14 mouse cellular contexts compared by ENCODE assay signal in the genomic region with DNA sequence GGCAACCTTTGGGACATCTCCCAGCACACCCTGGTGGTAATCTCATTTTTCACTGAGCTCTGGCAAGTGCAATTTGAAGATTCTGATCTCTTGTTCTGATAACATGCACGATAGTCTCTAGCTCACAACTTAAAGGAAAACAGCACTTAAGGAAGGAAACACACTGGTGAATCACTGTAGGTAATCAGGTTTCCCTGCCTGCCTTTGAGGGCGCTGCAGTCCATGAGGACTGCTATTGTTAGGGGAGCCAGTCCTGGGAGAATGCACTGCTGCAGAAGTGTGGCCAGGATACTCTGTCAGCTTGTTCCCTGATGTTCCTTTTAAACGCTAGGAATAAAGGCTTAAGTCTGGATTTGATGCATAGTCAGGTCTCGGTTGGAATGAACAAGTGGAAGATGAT. TPM values are rescaled to one million over a fixed set of nuclear protein-coding genes. Genes with fewer than 3 reads are reported as not detected.
DNase-seq lines count a peak whose midpoint lies in the region; ATAC-seq and TF ChIP-seq lines count a peak whose summit lies in the region.
"Had no signal": no experiment of that assay in that cellular context is flagged by ENCODE, and none has a peak within 500 bp of the region (broad histone marks: within the 10 kb centered on the region; RNA-seq: fewer than 3 reads in every experiment).

No protein-coding gene starts in this region.

- peaks cover 3 to 21% of the 10 kb centered on the region in 2 experiments for H3K4me1 ChIP-seq in heart, embryonic 14.5 days (ENCODE audit: control insufficient read depth in 2 of 2, insufficient read depth in 2 of 2, low read length in 2 of 2)
- H3K4me1 ChIP-seq in liver, postnatal 0 days (ENCODE audit: insufficient read depth), result 0 out of 2 replicates have a peak, but pooled peaks cover 2% of the 10 kb centered on the region
- H3K4me1 ChIP-seq in liver, embryonic 11.5 days (replicated peaks; ENCODE audit: control insufficient read depth, insufficient read depth, low read length), result no peaks in the 10 kb centered on the region
- no peaks in the 10 kb centered on the region; the same call in 1 of the 2 replicates for H3K4me1 ChIP-seq in cortical plate, adult 2 months (ENCODE audit: control insufficient read depth, insufficient read depth, low read length)
- peaks cover 5% of the 10 kb centered on the region; the same call in 1 of the 2 replicates for H3K4me1 ChIP-seq in neural tube, embryonic 14.5 days (ENCODE audit: control insufficient read depth, insufficient read depth, low read length)
- H3K4me1 ChIP-seq: liver, embryonic 15.5 days had no signal

- 16% methylated on average over 4 of the region's 4 CpGs for WGBS in heart, embryonic 14.5 days
- WGBS in liver, postnatal 0 days (ENCODE audit: insufficient replicate concordance), result 31% methylated on average over 4 of the region's 4 CpGs
- WGBS in liver, embryonic 11.5 days, result 37% methylated on average over 4 of the region's 4 CpGs
- WGBS in neural tube, embryonic 14.5 days, result 30% methylated on average over 4 of the region's 4 CpGs

- H3K4me2 ChIP-seq in heart, embryonic 14.5 days (ENCODE audit: low read length), result peak overlapping the region; percentile 85
- no peak overlapping the region for H3K4me2 ChIP-seq in liver, postnatal 0 days (ENCODE audit: low read depth, low read length)
- H3K4me2 ChIP-seq in liver, embryonic 11.5 days, result no peak overlapping the region
- peak overlapping the region; percentile 96; the same call in 1 of the 2 replicates for H3K4me2 ChIP-seq in neural tube, embryonic 14.5 days (ENCODE audit: low read depth, low read length)
- H3K4me2 ChIP-seq: liver, embryonic 15.5 days had no signal

- no peaks in the 10 kb centered on the region for H3K27me3 ChIP-seq in heart, embryonic 14.5 days (ENCODE audit: control insufficient read depth, insufficient read depth, low read length)
- peaks cover 19% of the 10 kb centered on the region for H3K27me3 ChIP-seq in liver, postnatal 0 days (ENCODE audit: insufficient read depth, low read length)
- peaks cover 38% of the 10 kb centered on the region for H3K27me3 ChIP-seq in liver, embryonic 11.5 days (replicated peaks; ENCODE audit: control insufficient read depth, insufficient read depth, low read length)
- H3K27me3 ChIP-seq in neural tube, embryonic 14.5 days (ENCODE audit: control insufficient read depth, insufficient read depth, low read length), result peaks cover 6% of the 10 kb centered on the region; the same call in 1 of the 2 replicates
- H3K27me3 ChIP-seq: CH12.LX had no signal

- no peak overlapping the region for H3K4me3 ChIP-seq in heart, embryonic 14.5 days (ENCODE audit: control insufficient read depth in 1 of 2, insufficient read depth in 1 of 2, low read depth in 1 of 2, low read length in 2 of 2)
- H3K4me3 ChIP-seq in liver, postnatal 0 days (ENCODE audit: low read depth, low read length), result no peak overlapping the region
- H3K4me3 ChIP-seq in liver, embryonic 11.5 days (ENCODE audit: low read depth, low read length), result no peak overlapping the region
- H3K4me3 ChIP-seq in cortical plate, adult 2 months (ENCODE audit: insufficient read depth, low read length), result no peak overlapping the region; the same call in 1 of the 2 replicates
- H3K4me3 ChIP-seq in neural tube, embryonic 14.5 days (ENCODE audit: low read depth, low read length), result no peak overlapping the region
- H3K4me3 ChIP-seq: liver, embryonic 15.5 days had no signal

- TF ChIP-seq EP300 in liver, postnatal 0 days (IDR thresholded peaks at IDR 0.05; ENCODE audit: low read depth), result no peak

- H3K36me3 ChIP-seq in heart, embryonic 14.5 days (ENCODE audit: control insufficient read depth, insufficient read depth, low read length), result no peaks in the 10 kb centered on the region
- no peaks in the 10 kb centered on the region for H3K36me3 ChIP-seq in liver, postnatal 0 days (replicated peaks; ENCODE audit: insufficient read depth, low read length)
- no peaks in the 10 kb centered on the region for H3K36me3 ChIP-seq in liver, embryonic 11.5 days (ENCODE audit: control insufficient read depth, insufficient read depth, low read length)
- no peaks in the 10 kb centered on the region for H3K36me3 ChIP-seq in neural tube, embryonic 14.5 days (ENCODE audit: control insufficient read depth, insufficient read depth, low read length)
- H3K36me3 ChIP-seq: liver, embryonic 15.5 days had no signal

- H3K9ac ChIP-seq in heart, embryonic 14.5 days (ENCODE audit: low read length), result no peak overlapping the region
- no peak overlapping the region for H3K9ac ChIP-seq in liver, postnatal 0 days (replicated peaks)
- H3K9ac ChIP-seq in liver, embryonic 11.5 days (ENCODE audit: low read depth, low read length), result no peak overlapping the region
- H3K9ac ChIP-seq in neural tube, embryonic 14.5 days (replicated peaks; ENCODE audit: low read depth, low read length), result no peak overlapping the region
- H3K9ac ChIP-seq: liver, embryonic 15.5 days had no signal

- TF ChIP-seq CTCF in liver, postnatal 0 days (IDR thresholded peaks at IDR 0.05; ENCODE audit: low read depth), result peak; percentile 19; the same call in 1 of the 2 replicates
- TF ChIP-seq CTCF in cortical plate, adult 2 months (IDR thresholded peaks at IDR 0.05; ENCODE audit: extremely low read depth, insufficient read depth, low read length), result peak; percentile 33

- no peak for TF ChIP-seq POLR2A in cortical plate, adult 2 months (IDR thresholded peaks at IDR 0.05; ENCODE audit: extremely low read depth, insufficient read depth, low read length)

- ATAC-seq in heart, embryonic 14.5 days (ENCODE audit: insufficient number of reproducible peaks, insufficient read depth, low FRiP score, low read depth), result no peak
- no peak for ATAC-seq in liver, postnatal 0 days
- ATAC-seq in liver, embryonic 11.5 days (replicated peaks; ENCODE audit: low FRiP score), result no peak
- no peak for ATAC-seq in neural tube, embryonic 14.5 days (ENCODE audit: low read depth)

- DNase-seq in heart, postnatal 25 days (ENCODE audit: low spot score), result no peak
- DNase-seq in liver, postnatal 0 days, result no peak
- no peak for DNase-seq in liver, embryonic 11.5 days (ENCODE audit: low spot score)
- DNase-seq in B cell, adult 2 months, result no peak
- DNase-seq in urinary bladder, postnatal 36 days (ENCODE audit: low spot score in 2 of 2), result no peak
- DNase-seq: adrenal gland, postnatal 25 days; cerebellum, adult 8-10 months; kidney, adult 11 months; left cerebral cortex, postnatal 4 days had no signal

- intact Hi-C loops in heart, postnatal 25 days (cut with DNase I), result loop anchor here (10.0 kb wide), 2 partner anchors 335 to 495 kb away; no protein-coding TSS in a partner anchor

- H3K27ac ChIP-seq in heart, embryonic 14.5 days (replicated peaks in 1 of 2; ENCODE audit: control insufficient read depth in 1 of 2, insufficient read depth in 1 of 2, low read depth in 2 of 2, low read length in 2 of 2), result no peak overlapping the region
- no peak overlapping the region for H3K27ac ChIP-seq in liver, postnatal 0 days (ENCODE audit: low read depth)
- H3K27ac ChIP-seq in liver, embryonic 11.5 days (ENCODE audit: low read depth, low read length), result no peak overlapping the region
- no peak overlapping the region for H3K27ac ChIP-seq in cortical plate, adult 2 months (ENCODE audit: insufficient read depth, low read length)
- H3K27ac ChIP-seq in neural tube, embryonic 14.5 days (ENCODE audit: low read depth, low read length), result no peak overlapping the region
- H3K27ac ChIP-seq: liver, embryonic 15.5 days had no signal

- H3K9me3 ChIP-seq in heart, embryonic 14.5 days (ENCODE audit: control insufficient read depth, low read length), result no peaks in the 10 kb centered on the region
- H3K9me3 ChIP-seq in liver, postnatal 0 days (ENCODE audit: low read length), result no peaks in the 10 kb centered on the region
- H3K9me3 ChIP-seq in liver, embryonic 11.5 days (ENCODE audit: control insufficient read depth, low read length), result no peaks in the 10 kb centered on the region
- no peaks in the 10 kb centered on the region for H3K9me3 ChIP-seq in neural tube, embryonic 14.5 days (ENCODE audit: control insufficient read depth, low read length)
- H3K9me3 ChIP-seq: liver, embryonic 15.5 days had no signal

RNA-seq across cellular contexts. Expression of gene Slc4a4, which starts 2.7 kb away (rescaled TPM):
- polyA plus RNA-seq in heart, embryonic 14.5 days (2014; fragmentation: Nextera tagmentation; extraction: Ambion mirVana), result 7.0 and 7.3 TPM in 2 replicates
- total RNA-seq in heart, postnatal 25 days (2021), result 10 to 100 TPM; 20.7 to 24.4 TPM
- polyA plus RNA-seq in liver, postnatal 0 days (2015; fragmentation: Nextera tagmentation; extraction: Ambion mirVana), result 3.3 and 4.1 TPM in 2 replicates
- 1.2 and 1.5 TPM in 2 replicates for polyA plus RNA-seq in liver, embryonic 11.5 days (2014; fragmentation: Nextera tagmentation; extraction: Ambion mirVana)
- polyA plus RNA-seq in cortical plate, adult 2 months (2012; rRNA removed), result 48.1 and 53.7 TPM in 2 replicates
- polyA plus RNA-seq in neural tube, embryonic 14.5 days (2014; fragmentation: Nextera tagmentation; extraction: Ambion mirVana), result 10.9 and 15.8 TPM in 2 replicates
- total RNA-seq: CH12.LX had no signal

Comparison
In these comparisons a context has a peak if more than half of its experiments do, and no peak if none do; other contexts are left out.
1. H3K4me2 ChIP-seq: peak in heart, embryonic 14.5 days (single experiment) and neural tube, embryonic 14.5 days (single experiment); none in liver, postnatal 0 days (single experiment) and liver, embryonic 11.5 days (single experiment).